Mouse (Mus musculus): ENCODE data around the gene Ctnnd2. TPM values are rescaled to one million over a fixed set of nuclear protein-coding genes. Genes with fewer than 3 reads are reported as not detected.

Ctnnd2 gene
- polyA plus RNA-seq, 1 experiment from 2014 or later = 0.85 TPM

- Histone ChIP-seq H3K9ac (ENCODE audit: low read depth, low read length) (no peak overlapping the region), H3K9me3 (ENCODE audit: control insufficient read depth, low read length) (no peaks in the 10 kb centered on the region), H3K4me1 (replicated peaks; ENCODE audit: control insufficient read depth, insufficient read depth, low read length) (no peaks in the 10 kb centered on the region), H3K4me2 (no peak overlapping the region), H3K36me3 (ENCODE audit: control insufficient read depth, insufficient read depth, low read length) (no peaks in the 10 kb centered on the region), H3K4me3 (ENCODE audit: low read depth, low read length) (no peak overlapping the region), H3K27me3 (replicated peaks; ENCODE audit: control insufficient read depth, insufficient read depth, low read length) (no peaks in the 10 kb centered on the region), H3K27ac (ENCODE audit: low read depth, low read length) (no peak overlapping the region)
- no peak for ATAC-seq (replicated peaks; ENCODE audit: low FRiP score)
- DNase-seq (ENCODE audit: low spot score) = no peak
- 65% methylated on average over 6 of the region's 6 CpGs for WGBS
These were observed 299.0 kb downstream of the Ctnnd2 start for GRCm38 (mm10) chr15:30471280-30471966.

- Histone ChIP-seq H3K9ac (ENCODE audit: low read depth, low read length) (no peak overlapping the region), H3K27me3 (replicated peaks; ENCODE audit: control insufficient read depth, insufficient read depth, low read length) (no peaks in the 10 kb centered on the region), H3K27ac (ENCODE audit: low read depth, low read length) (no peak overlapping the region), H3K9me3 (ENCODE audit: control insufficient read depth, low read length) (no peaks in the 10 kb centered on the region), H3K4me1 (replicated peaks; ENCODE audit: control insufficient read depth, insufficient read depth, low read length) (no peaks in the 10 kb centered on the region), H3K4me3 (ENCODE audit: low read depth, low read length) (no peak overlapping the region), H3K36me3 (ENCODE audit: control insufficient read depth, insufficient read depth, low read length) (no peaks in the 10 kb centered on the region), H3K4me2 (no peak overlapping the region)
- no peak for ATAC-seq (replicated peaks; ENCODE audit: low FRiP score)
- no peak for DNase-seq (ENCODE audit: low spot score)
- WGBS = 80% methylated on average over 15 of the region's 15 CpGs
These were observed 308.3 kb downstream of the Ctnnd2 start for GRCm38 (mm10) chr15:30480676-30481075.

GRCm38 (mm10) chr15:30506476-30506875 lies 334.1 kb downstream of the Ctnnd2 start:
- Histone ChIP-seq H3K27me3 (replicated peaks; ENCODE audit: control insufficient read depth, insufficient read depth, low read length) (no peaks in the 10 kb centered on the region), H3K27ac (ENCODE audit: low read depth, low read length) (no peak overlapping the region), H3K4me3 (ENCODE audit: low read depth, low read length) (no peak overlapping the region), H3K4me1 (replicated peaks; ENCODE audit: control insufficient read depth, insufficient read depth, low read length) (no peaks in the 10 kb centered on the region), H3K36me3 (ENCODE audit: control insufficient read depth, insufficient read depth, low read length) (no peaks in the 10 kb centered on the region), H3K9me3 (ENCODE audit: control insufficient read depth, low read length) (no peaks in the 10 kb centered on the region), H3K9ac (ENCODE audit: low read depth, low read length) (no peak overlapping the region), H3K4me2 (no peak overlapping the region)
- WGBS = 78% methylated on average over 5 of the region's 5 CpGs
- ATAC-seq (replicated peaks; ENCODE audit: low FRiP score) = no peak
- DNase-seq (ENCODE audit: low spot score) = no peak

- Histone ChIP-seq H3K4me3 (ENCODE audit: low read depth, low read length) (no peak overlapping the region), H3K4me1 (replicated peaks; ENCODE audit: control insufficient read depth, insufficient read depth, low read length) (no peaks in the 10 kb centered on the region), H3K36me3 (ENCODE audit: control insufficient read depth, insufficient read depth, low read length) (no peaks in the 10 kb centered on the region), H3K9ac (ENCODE audit: low read depth, low read length) (no peak overlapping the region), H3K27me3 (replicated peaks; ENCODE audit: control insufficient read depth, insufficient read depth, low read length) (no peaks in the 10 kb centered on the region), H3K27ac (ENCODE audit: low read depth, low read length) (no peak overlapping the region), H3K4me2 (no peak overlapping the region), H3K9me3 (ENCODE audit: control insufficient read depth, low read length) (no peaks in the 10 kb centered on the region)
- 70% methylated on average over 3 of the region's 3 CpGs for WGBS
- no peak for DNase-seq (ENCODE audit: low spot score)
- no peak for ATAC-seq (replicated peaks; ENCODE audit: low FRiP score)
These were observed 340.1 kb downstream of the Ctnnd2 start for GRCm38 (mm10) chr15:30512467-30512866.

- Histone ChIP-seq H3K4me2 (no peak overlapping the region), H3K4me1 (replicated peaks; ENCODE audit: control insufficient read depth, insufficient read depth, low read length) (no peaks in the 10 kb centered on the region), H3K27me3 (replicated peaks; ENCODE audit: control insufficient read depth, insufficient read depth, low read length) (no peaks in the 10 kb centered on the region), H3K9ac (ENCODE audit: low read depth, low read length) (no peak overlapping the region), H3K4me3 (ENCODE audit: low read depth, low read length) (no peak overlapping the region), H3K36me3 (ENCODE audit: control insufficient read depth, insufficient read depth, low read length) (no peaks in the 10 kb centered on the region), H3K9me3 (ENCODE audit: control insufficient read depth, low read length) (no peaks in the 10 kb centered on the region), H3K27ac (ENCODE audit: low read depth, low read length) (no peak overlapping the region)
- DNase-seq (ENCODE audit: low spot score) = no peak
- ATAC-seq (replicated peaks; ENCODE audit: low FRiP score) = no peak
These were observed 340.7 kb downstream of the Ctnnd2 start for GRCm38 (mm10) chr15:30513122-30513521.

- ATAC-seq (replicated peaks; ENCODE audit: low FRiP score) (no peak), DNase-seq (ENCODE audit: low spot score) (no peak)
- no peak overlapping the region for H3K9ac ChIP-seq (ENCODE audit: low read depth, low read length)
- no peak overlapping the region for H3K4me2 ChIP-seq
- H3K4me3 ChIP-seq (ENCODE audit: low read depth, low read length) = no peak overlapping the region
- no peaks in the 10 kb centered on the region for H3K27me3 ChIP-seq (replicated peaks; ENCODE audit: control insufficient read depth, insufficient read depth, low read length)
- H3K4me1 ChIP-seq (replicated peaks; ENCODE audit: control insufficient read depth, insufficient read depth, low read length) = no peaks in the 10 kb centered on the region
- H3K36me3 ChIP-seq (ENCODE audit: control insufficient read depth, insufficient read depth, low read length) = no peaks in the 10 kb centered on the region
- H3K9me3 ChIP-seq (ENCODE audit: control insufficient read depth, low read length) = no peaks in the 10 kb centered on the region
- 68% methylated on average over 4 of the region's 4 CpGs for WGBS
- no peak overlapping the region for H3K27ac ChIP-seq (ENCODE audit: low read depth, low read length)
These were observed 343.0 kb downstream of the Ctnnd2 start for GRCm38 (mm10) chr15:30515425-30515824.

- Histone ChIP-seq H3K36me3 (ENCODE audit: control insufficient read depth, insufficient read depth, low read length) (no peaks in the 10 kb centered on the region), H3K4me2 (no peak overlapping the region), H3K9ac (ENCODE audit: low read depth, low read length) (no peak overlapping the region), H3K27ac (ENCODE audit: low read depth, low read length) (no peak overlapping the region), H3K4me3 (ENCODE audit: low read depth, low read length) (no peak overlapping the region), H3K27me3 (replicated peaks; ENCODE audit: control insufficient read depth, insufficient read depth, low read length) (no peaks in the 10 kb centered on the region), H3K9me3 (ENCODE audit: control insufficient read depth, low read length) (no peaks in the 10 kb centered on the region), H3K4me1 (replicated peaks; ENCODE audit: control insufficient read depth, insufficient read depth, low read length) (no peaks in the 10 kb centered on the region)
- no peak for ATAC-seq (replicated peaks; ENCODE audit: low FRiP score)
- no peak for DNase-seq (ENCODE audit: low spot score)
- WGBS = 83% methylated on average over 5 of the region's 5 CpGs
These were observed 369.1 kb downstream of the Ctnnd2 start for GRCm38 (mm10) chr15:30541459-30541858.

- Histone ChIP-seq H3K36me3 (ENCODE audit: control insufficient read depth, insufficient read depth, low read length) (no peaks in the 10 kb centered on the region), H3K27me3 (replicated peaks; ENCODE audit: control insufficient read depth, insufficient read depth, low read length) (no peaks in the 10 kb centered on the region), H3K9ac (ENCODE audit: low read depth, low read length) (no peak overlapping the region), H3K4me1 (replicated peaks; ENCODE audit: control insufficient read depth, insufficient read depth, low read length) (no peaks in the 10 kb centered on the region), H3K9me3 (ENCODE audit: control insufficient read depth, low read length) (no peaks in the 10 kb centered on the region), H3K27ac (ENCODE audit: low read depth, low read length) (no peak overlapping the region), H3K4me3 (ENCODE audit: low read depth, low read length) (no peak overlapping the region), H3K4me2 (no peak overlapping the region)
- no peak for DNase-seq (ENCODE audit: low spot score)
- ATAC-seq (replicated peaks; ENCODE audit: low FRiP score) = no peak
- WGBS = 79% methylated on average over 4 of the region's 4 CpGs
These were observed 375.9 kb downstream of the Ctnnd2 start for GRCm38 (mm10) chr15:30548263-30548662.

- Histone ChIP-seq H3K4me1 (replicated peaks; ENCODE audit: control insufficient read depth, insufficient read depth, low read length) (no peaks in the 10 kb centered on the region), H3K9me3 (ENCODE audit: control insufficient read depth, low read length) (no peaks in the 10 kb centered on the region), H3K27me3 (replicated peaks; ENCODE audit: control insufficient read depth, insufficient read depth, low read length) (no peaks in the 10 kb centered on the region), H3K36me3 (ENCODE audit: control insufficient read depth, insufficient read depth, low read length) (no peaks in the 10 kb centered on the region), H3K9ac (ENCODE audit: low read depth, low read length) (no peak overlapping the region), H3K4me2 (no peak overlapping the region), H3K4me3 (ENCODE audit: low read depth, low read length) (no peak overlapping the region), H3K27ac (ENCODE audit: low read depth, low read length) (no peak overlapping the region)
- DNase-seq (ENCODE audit: low spot score) (no peak), ATAC-seq (replicated peaks; ENCODE audit: low FRiP score) (no peak)
- WGBS = 88% methylated on average over 12 of the region's 12 CpGs
These were observed 378.6 kb downstream of the Ctnnd2 start for GRCm38 (mm10) chr15:30550956-30551355.
